Mouse (Mus musculus) CH12.LX (cell line): ENCODE data around the gene Adm.

ENCODE experiments used
- CTCF ChIP-seq, 2 experiments: IDR thresholded peaks in 1 of 2; conservative IDR thresholded peaks in 1 of 2; 2 replicates each; pipeline ENCODE4 v1.5.1; 2011 to 2012; ENCODE audit warnings: low read depth in 2 of 2, low read length in 2 of 2, improper control_type of control experiment in 1 of 2, inconsistent platforms in 1 of 2, mild to moderate bottlenecking in 1 of 2, moderate library complexity in 1 of 2
- E2F4 ChIP-seq: IDR thresholded peaks from 2 replicates; pipeline ENCODE4 v1.6.1; 2011; ENCODE audit warnings: low read depth, low read length, improper control_type of control experiment; ENCODE audit not compliant: insufficient replicate concordance
- EP300 ChIP-seq: IDR thresholded peaks from 2 replicates; pipeline ENCODE4 v1.6.1; 2011; ENCODE audit warnings: low read length, improper control_type of control experiment
- HCFC1 ChIP-seq: IDR thresholded peaks from 2 replicates; pipeline ENCODE4 v1.6.1; 2012; ENCODE audit warnings: low read depth, mild to moderate bottlenecking, inconsistent platforms, low read length, improper control_type of control experiment
- MAZ ChIP-seq: IDR thresholded peaks from 2 replicates; pipeline ENCODE4 v1.6.1; 2012; ENCODE audit warnings: low read depth, mild to moderate bottlenecking, inconsistent platforms, low read length, improper control_type of control experiment, moderate library complexity
- POLR2A ChIP-seq: IDR thresholded peaks from 2 replicates; pipeline ENCODE4 v1.6.1; 2011; ENCODE audit warnings: low read depth, mild to moderate bottlenecking, improper control_type of control experiment, low read length
- RAD21 ChIP-seq: IDR thresholded peaks from 2 replicates; pipeline ENCODE4 v1.6.1; 2011; ENCODE audit warnings: low read depth, mild to moderate bottlenecking, low read length, improper control_type of control experiment, moderate library complexity
- USF2 ChIP-seq: conservative IDR thresholded peaks from 2 replicates; pipeline ENCODE4 v1.6.1; 2011; ENCODE audit warnings: low read depth, low read length, improper control_type of control experiment
- ZC3H11A ChIP-seq: IDR thresholded peaks from 2 replicates; pipeline ENCODE4 v1.6.1; 2012; ENCODE audit warnings: low read depth, mild to moderate bottlenecking, inconsistent platforms, low read length, improper control_type of control experiment
- ZKSCAN1 ChIP-seq: IDR thresholded peaks from 2 replicates; pipeline ENCODE4 v1.6.1; 2012; ENCODE audit warnings: low read depth, inconsistent platforms, low read length, improper control_type of control experiment, borderline replicate concordance
- ZNF384 ChIP-seq: IDR thresholded peaks from 2 replicates; pipeline ENCODE4 v1.6.1; 2012; ENCODE audit warnings: low read depth, low read length, improper control_type of control experiment, inconsistent platforms

- TF ChIP-seq CTCF (conservative IDR thresholded peaks at IDR 0.05 in 1 of 2, IDR thresholded peaks at IDR 0.05 in 1 of 2; ENCODE audit: low read depth in 2 of 2, low read length in 2 of 2) (no peak), ZKSCAN1 (no peak), EP300 (no peak), E2F4 (no peak), ZNF384 (no peak), MAZ (no peak), RAD21 (no peak), USF2 (no peak), ZC3H11A (no peak), POLR2A (no peak), HCFC1 (no peak)
Measured at GRCm38 (mm10) chr7:110646611-110647407, 19.3 kb downstream of the Adm start.
